Mouse (Mus musculus) Patski (cell line): ENCODE results near the gene Armc9. TPM values are rescaled to one million over a fixed set of nuclear protein-coding genes. Genes with fewer than 3 reads are reported as not detected.

Experiments used
- ATAC-seq: fragments of 100-300 bp; one replicate; pipeline ENCODE4 v1.8.0; 2021
- CTCF ChIA-PET: fragments of 350-600 bp; sonication (Branson Sonifier 250); formaldehyde crosslinking; loops from one replicate; lab custom pipeline; 2022; ENCODE audit warnings: inconsistent platforms; lab: Charles Lee
- POLR2A ChIA-PET: fragments of 350-600 bp; sonication (Branson Sonifier 250); formaldehyde crosslinking; loops from one replicate; lab custom pipeline; 2022; ENCODE audit warnings: antibody characterized with exemption, inconsistent platforms; lab: Charles Lee
- DNase-seq: peaks from one replicate; pipeline ENCODE4 v3.0.0-alpha.2; 2011; ENCODE audit warnings: low read depth, low spot score
- H3K27me3 ChIP-seq: fragments of 371-371 bp; one replicate; pipeline ENCODE4 v1.5.1; 2021
- CTCF ChIP-seq: fragments of 100-300 bp; IDR thresholded peaks from one replicate; pipeline ENCODE4 v1.5.1; 2021
- in situ Hi-C: fragments of 300-500 bp; cut with MboI; formaldehyde crosslinking; loops from 3 replicates; pipeline ENCODE4 v1.11.1; 2018; ENCODE audit warnings: low pct_unique_long_range_greater_than_20kb, mixed read lengths
- polyA plus RNA-seq: library from polyadenylated mRNA; unstranded; gene quantifications from one replicate; pipeline ENCODE4 v1.2.3, GENCODE M21; 2021

Armc9 gene
- polyA plus RNA-seq, 1 experiment from 2014 or later = 34.2 TPM

DNA sequence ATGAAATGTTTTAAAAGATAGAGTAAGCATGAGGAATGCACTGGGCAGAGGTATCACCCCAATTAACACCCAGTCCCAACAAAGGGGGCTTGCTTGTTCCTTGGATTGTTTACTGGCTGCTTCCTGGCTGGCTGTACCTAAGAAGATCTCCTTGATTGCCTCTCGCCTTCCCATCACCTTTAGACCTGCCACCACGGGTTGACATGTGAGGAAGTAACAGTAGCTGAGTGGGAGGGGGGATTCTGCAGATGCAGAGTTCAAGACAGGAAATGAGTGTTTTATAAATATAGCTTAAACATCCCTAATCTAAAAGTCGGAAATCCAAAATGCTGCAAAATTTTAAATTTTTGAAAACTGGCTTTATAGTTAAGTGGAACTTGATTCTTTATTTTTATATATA, 110.5 kb downstream of the Armc9 start:
- no peak for TF ChIP-seq CTCF
- no peaks in the 10 kb centered on the region for H3K27me3 ChIP-seq
- DNase-seq (no peak), ATAC-seq (no peak)
- POLR2A ChIA-PET = no interaction called here
- CTCF ChIA-PET = no interaction called here
- in situ Hi-C loops = no loop called here

DNA sequence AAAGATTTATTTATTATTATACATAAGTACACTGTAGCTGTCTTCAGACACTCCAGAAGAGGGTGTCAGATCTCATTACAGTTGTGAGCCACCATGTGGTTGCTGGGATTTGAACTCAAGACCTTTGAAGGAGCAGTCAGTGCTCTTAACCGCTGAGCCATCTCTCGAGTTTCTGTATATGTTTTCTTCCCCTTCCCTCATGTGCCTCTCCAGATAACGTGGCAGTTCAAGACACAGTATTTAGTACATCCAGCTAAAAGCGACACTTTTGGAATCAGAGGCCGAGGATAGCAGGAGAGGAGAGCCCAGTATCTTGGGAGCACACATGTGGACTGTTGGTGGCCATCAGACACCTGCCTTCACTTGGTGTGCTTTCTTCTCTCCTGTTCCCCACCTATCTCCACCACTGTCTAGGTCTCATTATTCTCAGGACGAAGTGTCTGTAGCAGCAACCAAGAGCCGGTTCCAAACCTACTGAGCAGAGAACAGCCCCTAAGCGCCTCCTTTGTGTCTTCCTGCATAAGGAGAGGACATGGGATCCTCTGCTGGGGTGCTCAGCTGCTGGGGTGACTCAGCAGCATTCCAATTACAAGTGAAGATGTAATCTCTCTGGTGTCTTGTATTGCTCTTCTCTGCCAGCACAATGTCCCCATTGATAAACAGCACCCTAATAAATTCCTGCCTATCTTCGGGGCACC, 114.1 kb downstream of the Armc9 start:
- in situ Hi-C loops = no loop called here
- ATAC-seq = peak; percentile 38

DNA sequence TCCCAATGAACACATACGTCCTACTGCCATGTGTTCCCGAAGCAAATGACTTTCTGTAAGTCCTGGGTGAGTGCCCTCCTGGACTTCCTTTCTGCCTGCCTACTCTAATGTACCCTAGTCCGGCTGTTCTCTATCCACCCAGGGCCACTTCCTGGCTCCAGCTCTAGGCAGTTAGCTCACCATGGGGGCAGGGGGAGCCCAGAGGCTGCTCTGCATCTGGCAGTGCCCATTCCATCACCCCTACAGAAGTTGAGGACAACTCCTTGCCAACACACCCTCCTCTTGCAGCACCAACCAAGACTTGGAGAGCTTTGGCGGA, 114.6 kb downstream of the Armc9 start:
- ChIA-PET POLR2A (interaction anchor here (0.6 to 0.9 kb wide), 2 partner anchors 12 to 17 kb away, joined by 3 to 4 read pairs; no protein-coding TSS in a partner anchor), CTCF (interaction anchor here (1.6 kb wide), 1 partner anchor 53 kb away, joined by 3 read pairs; no protein-coding TSS in a partner anchor)
- ATAC-seq (peak; percentile 21), DNase-seq (no peak)
- no peaks in the 10 kb centered on the region for H3K27me3 ChIP-seq
- in situ Hi-C loops = no loop called here
- no peak for TF ChIP-seq CTCF

More for the DNA sequence above, 114.1 kb downstream of the Armc9 start:
- POLR2A ChIA-PET = interaction anchor here (0.6 kb wide), 1 partner anchor 310 kb away, joined by 4 read pairs; no protein-coding TSS in a partner anchor
- no peak for TF ChIP-seq CTCF
- CTCF ChIA-PET = interaction anchor here (1.6 kb wide), 1 partner anchor 54 kb away, joined by 3 read pairs; no protein-coding TSS in a partner anchor
- no peak for DNase-seq
- H3K27me3 ChIP-seq = no peaks in the 10 kb centered on the region

DNA sequence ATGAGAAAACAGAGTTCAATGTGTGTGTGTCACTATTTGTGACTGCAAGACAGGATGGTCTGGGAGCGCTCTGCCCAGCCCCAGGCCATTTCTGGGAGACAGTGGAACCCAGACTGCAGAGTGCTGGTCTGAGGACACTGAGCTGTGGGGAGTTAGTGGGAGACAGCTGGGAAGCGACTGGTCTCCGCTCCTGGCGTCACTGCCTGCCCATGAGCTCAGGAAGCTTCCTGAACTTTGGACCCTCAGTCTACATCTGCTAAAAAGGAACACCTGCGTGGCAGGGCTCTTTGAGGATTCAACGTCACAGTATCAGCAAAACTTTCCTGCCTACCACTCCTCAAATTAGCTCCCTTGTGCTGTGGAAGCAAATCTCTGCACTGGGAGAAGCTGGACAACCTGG, 117.1 kb downstream of the Armc9 start:
- no peak for TF ChIP-seq CTCF
- DNase-seq = no peak
- CTCF ChIA-PET = interaction anchor here (0.8 kb wide), 1 partner anchor 10 kb away, joined by 3 read pairs; no protein-coding TSS in a partner anchor
- POLR2A ChIA-PET = no interaction called here
- in situ Hi-C loops = no loop called here
- ATAC-seq = no peak
- no peaks in the 10 kb centered on the region for H3K27me3 ChIP-seq

DNA sequence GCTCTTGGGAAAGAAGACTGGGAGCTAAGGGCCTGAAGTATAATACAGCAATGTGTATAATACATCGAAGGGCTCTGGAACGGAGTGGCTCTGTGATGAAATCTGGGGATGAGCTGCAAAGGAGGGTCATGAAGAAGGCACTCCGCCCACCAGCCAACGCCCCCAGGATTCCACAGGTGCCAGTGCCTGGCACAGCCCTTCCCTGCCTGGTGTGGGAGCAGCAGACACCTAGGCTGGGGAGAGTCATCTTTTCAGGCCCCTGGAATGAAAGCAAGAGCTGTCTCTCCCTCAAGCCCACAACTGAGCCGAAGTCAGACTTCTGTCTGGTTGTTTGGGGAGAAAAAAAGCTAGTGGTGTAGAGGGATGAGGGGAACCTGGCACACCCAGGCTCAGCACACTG, 122.5 kb downstream of the Armc9 start:
- no peak for TF ChIP-seq CTCF
- in situ Hi-C loops = no loop called here
- CTCF ChIA-PET = no interaction called here
- DNase-seq (no peak), ATAC-seq (no peak)
- POLR2A ChIA-PET = no interaction called here
- no peaks in the 10 kb centered on the region for H3K27me3 ChIP-seq

DNA sequence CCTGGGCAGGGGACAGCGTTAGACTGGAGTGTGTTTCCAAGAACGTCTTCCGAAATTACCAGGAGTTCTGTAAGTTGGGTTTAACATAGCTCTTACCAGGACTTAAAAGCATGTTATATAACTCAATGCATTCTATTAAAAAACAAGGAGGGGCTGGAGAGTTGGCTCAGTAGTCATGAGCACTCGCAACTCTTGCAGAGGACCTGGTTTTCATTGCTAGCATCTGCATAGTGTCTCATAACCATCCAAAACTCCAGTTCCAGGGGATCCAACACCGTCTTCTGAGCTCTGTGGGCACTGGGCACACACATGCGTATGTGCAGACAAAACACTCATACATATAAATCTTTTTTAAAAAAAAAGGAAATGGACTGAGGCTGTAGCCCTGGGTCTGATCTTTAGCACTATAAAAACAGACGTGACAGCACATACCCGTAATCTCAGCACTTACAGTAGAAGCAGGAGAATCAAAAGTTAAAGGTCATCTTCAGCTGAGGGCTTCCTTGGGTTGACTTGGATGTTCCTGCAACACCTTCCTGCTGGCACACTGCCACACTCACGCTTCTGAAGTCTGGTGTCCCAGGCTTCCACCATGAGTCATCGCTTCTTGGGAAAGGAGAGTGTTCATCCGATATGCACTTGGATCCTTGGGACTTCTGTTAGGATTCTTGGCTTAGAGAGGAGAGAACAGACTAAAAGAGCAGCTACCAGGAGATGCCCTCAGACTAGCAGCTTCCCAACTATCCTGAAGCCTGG, 127.4 kb downstream of the Armc9 start:
- no peaks in the 10 kb centered on the region for H3K27me3 ChIP-seq
- ATAC-seq (no peak), DNase-seq (no peak)
- ChIA-PET CTCF (interaction anchor here (0.8 to 1.3 kb wide), 2 partner anchors 11 to 57 kb away, joined by 3 read pairs; no protein-coding TSS in a partner anchor), POLR2A (interaction anchor here (0.6 to 0.8 kb wide), 2 partner anchors 12 to 45 kb away, joined by 4 read pairs; no protein-coding TSS in a partner anchor)
- in situ Hi-C loops = no loop called here
- no peak for TF ChIP-seq CTCF

DNA sequence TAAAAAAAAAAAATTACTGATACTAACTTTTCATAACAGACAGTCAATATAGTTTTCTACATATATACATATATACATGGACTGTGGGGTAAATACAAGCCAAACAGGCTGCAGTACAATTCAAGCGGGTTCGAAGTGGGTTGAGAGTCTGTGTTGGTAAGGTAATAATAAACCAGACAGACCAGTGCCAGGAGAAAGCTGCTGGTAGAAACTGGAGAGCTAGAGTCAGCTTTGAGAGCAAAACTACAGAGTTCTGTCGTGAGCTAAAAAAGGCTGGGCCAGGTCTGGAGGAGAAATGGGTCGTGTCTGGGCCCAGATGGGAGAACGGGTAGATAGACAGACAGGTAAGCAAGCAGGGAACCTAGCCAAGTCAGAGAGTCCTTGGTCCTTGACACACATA, 129.5 kb downstream of the Armc9 start:
- in situ Hi-C loops = no loop called here
- DNase-seq (no peak), ATAC-seq (no peak)
- TF ChIP-seq CTCF = no peak
- H3K27me3 ChIP-seq = no peaks in the 10 kb centered on the region
- POLR2A ChIA-PET = no interaction called here
- CTCF ChIA-PET = no interaction called here

DNA sequence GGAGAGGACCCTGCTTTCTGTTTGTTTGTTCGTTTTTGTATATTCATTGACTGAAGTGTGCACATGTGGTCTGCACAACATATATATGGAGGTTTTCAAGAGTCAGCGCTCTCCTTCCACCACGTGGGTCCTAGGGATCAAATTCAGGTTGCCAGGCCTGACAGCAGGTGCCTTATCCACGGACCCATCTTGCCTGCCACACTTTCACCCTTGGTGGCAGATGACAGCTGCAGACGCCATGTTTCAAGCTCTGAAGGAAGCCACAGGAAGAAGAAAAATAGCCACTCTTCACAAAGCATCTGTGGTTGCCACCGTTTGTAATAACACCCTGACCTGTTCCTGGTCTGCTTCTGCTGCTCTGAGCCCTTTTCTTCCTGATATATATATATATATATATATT, 130.7 kb downstream of the Armc9 start:
- no peak for DNase-seq
- no peak for ATAC-seq
- H3K27me3 ChIP-seq = no peaks in the 10 kb centered on the region
- CTCF ChIA-PET = no interaction called here
- in situ Hi-C loops = no loop called here
- TF ChIP-seq CTCF = no peak
- POLR2A ChIA-PET = no interaction called here

DNA sequence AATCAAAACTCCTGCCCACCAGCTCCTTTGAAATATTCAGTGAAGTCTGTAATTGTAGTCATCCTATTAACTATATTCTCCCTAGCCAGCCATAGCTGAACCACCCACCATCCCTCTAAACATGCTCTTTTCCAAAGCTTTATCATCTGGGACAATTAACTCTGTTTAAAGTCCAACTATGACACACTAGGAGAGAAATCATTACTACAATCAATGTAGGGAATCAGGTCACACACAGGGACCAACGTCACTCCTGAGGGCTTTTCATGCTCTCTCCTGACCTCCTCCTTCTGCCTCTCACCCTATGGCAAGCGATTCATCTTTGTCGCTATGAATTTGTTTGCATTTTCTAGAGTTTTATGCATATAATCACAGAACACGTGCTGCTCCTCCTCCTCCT, 132.9 kb downstream of the Armc9 start:
- CTCF ChIA-PET = no interaction called here
- no peaks in the 10 kb centered on the region for H3K27me3 ChIP-seq
- DNase-seq (no peak), ATAC-seq (no peak)
- TF ChIP-seq CTCF = no peak
- in situ Hi-C loops = no loop called here
- POLR2A ChIA-PET = no interaction called here

DNA sequence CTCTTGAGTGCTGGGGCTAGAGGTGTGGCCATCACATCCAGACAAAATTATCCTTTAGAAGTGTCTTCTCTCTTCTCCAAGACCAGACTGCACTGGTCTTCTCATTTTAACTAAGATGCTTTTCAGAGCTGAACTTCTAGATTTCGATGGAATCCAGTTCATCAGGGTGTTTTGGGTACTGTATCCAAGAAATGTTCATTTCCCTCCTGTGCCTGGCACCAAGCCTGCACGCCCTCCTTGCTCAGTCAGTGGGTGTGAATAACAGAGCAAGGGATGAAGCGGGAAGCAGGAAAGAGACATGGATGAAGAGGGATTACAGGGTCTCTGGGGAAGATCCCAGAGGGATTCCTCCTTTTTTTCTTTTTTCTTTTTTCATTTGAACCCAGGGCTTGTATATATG, 135.9 kb downstream of the Armc9 start:
- no peak for ATAC-seq
- no peaks in the 10 kb centered on the region for H3K27me3 ChIP-seq
- in situ Hi-C loops = no loop called here
- POLR2A ChIA-PET = no interaction called here
- DNase-seq = no peak
- TF ChIP-seq CTCF = no peak
- CTCF ChIA-PET = interaction anchor here (1.1 kb wide), 1 partner anchor 24 kb away, joined by 3 read pairs; no protein-coding TSS in a partner anchor

DNA sequence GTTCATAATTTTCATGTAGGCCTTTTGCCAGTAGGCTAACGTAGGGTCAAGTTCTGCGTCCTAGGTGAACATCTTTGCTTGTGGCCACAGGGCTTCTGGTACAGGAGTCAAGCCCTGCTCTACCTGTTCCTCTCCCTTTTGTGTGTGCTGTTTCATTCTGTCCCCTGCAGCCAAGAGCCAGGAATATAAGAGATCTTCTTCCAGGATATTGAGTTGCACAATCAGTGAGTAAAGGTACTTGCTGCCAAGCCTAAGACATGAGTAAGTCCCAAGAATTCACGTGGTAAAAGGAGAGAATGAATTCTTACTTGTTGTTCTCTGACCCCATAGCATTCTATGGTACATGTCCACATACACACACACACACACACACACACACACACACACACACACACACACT, 138.5 kb downstream of the Armc9 start:
- no peak for TF ChIP-seq CTCF
- no peaks in the 10 kb centered on the region for H3K27me3 ChIP-seq
- POLR2A ChIA-PET = no interaction called here
- DNase-seq = no peak
- in situ Hi-C loops = no loop called here
- no peak for ATAC-seq
- CTCF ChIA-PET = no interaction called here
